Mouse (Mus musculus) intestine, embryonic 14.5 days (tissue): ENCODE results near the gene Crim1. TPM values are rescaled to one million over a fixed set of nuclear protein-coding genes. Genes with fewer than 3 reads are reported as not detected.

Experiments
- ATAC-seq: fragments of 200-750 bp; cut with Nextera tagmentation; replicated peaks from 2 replicates; pipeline ENCODE4 v1.8.0; 2017; ENCODE audit warnings: low read depth, moderate number of reproducible peaks, moderate TSS enrichment, moderate library complexity; ENCODE audit not compliant: low FRiP score, low TSS enrichment
- DNase-seq: peaks from one replicate; pipeline ENCODE4 v3.0.0-alpha.2; 2018; ENCODE audit warnings: low spot score
- H3K27ac ChIP-seq: fragments of 300-500 bp; sonication (generic); 2 replicates; pipeline ENCODE4 v1.5.1; 2014; ENCODE audit warnings: low read depth, mild to moderate bottlenecking, control low read depth
- H3K27me3 ChIP-seq: fragments of 300-500 bp; sonication (generic); replicated peaks from 2 replicates; pipeline ENCODE4 v1.6.1; 2014; ENCODE audit warnings: low read length, control low read depth; ENCODE audit not compliant: control insufficient read depth, insufficient read depth
- H3K36me3 ChIP-seq: fragments of 300-500 bp; sonication (generic); 2 replicates; pipeline ENCODE4 v1.6.1; 2014; ENCODE audit warnings: low read length, control low read depth; ENCODE audit not compliant: control insufficient read depth, insufficient read depth
- H3K4me1 ChIP-seq: fragments of 300-500 bp; sonication (generic); replicated peaks from 2 replicates; pipeline ENCODE4 v1.6.1; 2014; ENCODE audit warnings: low read length, control low read depth, mixed read lengths; ENCODE audit not compliant: control insufficient read depth, insufficient read depth
- H3K4me2 ChIP-seq: fragments of 300-500 bp; sonication (generic); 2 replicates; pipeline ENCODE4 v1.6.1; 2014; ENCODE audit warnings: low read length
- H3K4me3 ChIP-seq: fragments of 300-500 bp; sonication (generic); 2 replicates; pipeline ENCODE4 v1.5.1; 2014; ENCODE audit warnings: low read depth, low read length, control low read depth, mixed read lengths
- H3K9ac ChIP-seq: fragments of 300-500 bp; sonication (generic); 2 replicates; pipeline ENCODE4 v1.6.1; 2014; ENCODE audit warnings: mild to moderate bottlenecking, low read length
- H3K9me3 ChIP-seq: fragments of 300-500 bp; sonication (generic); 2 replicates; pipeline ENCODE4 v1.6.1; 2016; ENCODE audit warnings: low read length, control low read depth; ENCODE audit not compliant: control insufficient read depth
- WGBS: fragments of 180-500 bp; shearing (Covaris S2); extraction: QIAGEN DNeasy Blood & Tissue Kit; methylation state at CpG from one replicate; pipeline ENCODE4 v1.1.7; 2014; 5-methylcytosine and 5-hydroxymethylcytosine counted together
- polyA plus RNA-seq: library from polyadenylated mRNA; unstranded; fragments of >200 nt; fragmentation: Nextera tagmentation; extraction: Ambion mirVana; gene quantifications from 2 replicates; pipeline ENCODE4 v1.2.1, GENCODE M21; 2014

The Crim1 gene
- polyA plus RNA-seq, 1 experiment from 2014 or later: 6.1 TPM

DNA sequence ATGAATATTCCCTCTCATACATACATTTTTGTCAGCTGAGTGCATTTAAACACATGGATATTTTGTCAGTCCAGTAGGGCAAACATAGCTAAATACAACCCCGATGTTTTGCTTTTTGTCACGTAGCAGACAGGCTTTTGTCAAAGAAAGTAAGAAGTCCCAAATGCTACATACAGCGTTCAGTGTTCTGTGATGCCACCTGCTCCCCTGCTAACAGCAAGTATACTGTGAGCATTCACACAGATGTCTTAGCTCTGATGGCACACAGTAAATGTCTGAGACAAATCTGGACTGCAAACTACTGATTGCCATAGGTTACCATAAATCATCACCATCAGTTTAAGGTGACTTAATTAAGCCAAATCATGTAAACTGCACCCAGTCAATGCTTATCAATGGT lies 143.6 kb downstream of the Crim1 start:
- H3K36me3 ChIP-seq: peaks cover 20% of the 10 kb centered on the region
- no peaks in the 10 kb centered on the region for H3K4me1 ChIP-seq
- no peak overlapping the region for H3K4me2 ChIP-seq
- H3K9me3 ChIP-seq: no peaks in the 10 kb centered on the region
- H3K9ac ChIP-seq: no peak overlapping the region
- WGBS: 90% methylated on average over 3 of the region's 3 CpGs
- H3K27ac ChIP-seq: no peak overlapping the region
- DNase-seq (no peak), ATAC-seq (no peak)
- H3K27me3 ChIP-seq: no peaks in the 10 kb centered on the region
- H3K4me3 ChIP-seq: no peak overlapping the region

- H3K4me2 ChIP-seq: no peak overlapping the region
- peaks cover 28% of the 10 kb centered on the region for H3K36me3 ChIP-seq
- H3K9ac ChIP-seq: no peak overlapping the region
- ATAC-seq (no peak), DNase-seq (no peak)
- H3K9me3 ChIP-seq: no peaks in the 10 kb centered on the region
- H3K27ac ChIP-seq: no peak overlapping the region
- H3K4me3 ChIP-seq: no peak overlapping the region
- WGBS: 89% methylated on average over 17 of the region's 17 CpGs
- no peaks in the 10 kb centered on the region for H3K27me3 ChIP-seq
- H3K4me1 ChIP-seq: no peaks in the 10 kb centered on the region
These were observed 147.2 kb downstream of the Crim1 start for GRCm38 (mm10) chr17:78347111-78347801.

DNA sequence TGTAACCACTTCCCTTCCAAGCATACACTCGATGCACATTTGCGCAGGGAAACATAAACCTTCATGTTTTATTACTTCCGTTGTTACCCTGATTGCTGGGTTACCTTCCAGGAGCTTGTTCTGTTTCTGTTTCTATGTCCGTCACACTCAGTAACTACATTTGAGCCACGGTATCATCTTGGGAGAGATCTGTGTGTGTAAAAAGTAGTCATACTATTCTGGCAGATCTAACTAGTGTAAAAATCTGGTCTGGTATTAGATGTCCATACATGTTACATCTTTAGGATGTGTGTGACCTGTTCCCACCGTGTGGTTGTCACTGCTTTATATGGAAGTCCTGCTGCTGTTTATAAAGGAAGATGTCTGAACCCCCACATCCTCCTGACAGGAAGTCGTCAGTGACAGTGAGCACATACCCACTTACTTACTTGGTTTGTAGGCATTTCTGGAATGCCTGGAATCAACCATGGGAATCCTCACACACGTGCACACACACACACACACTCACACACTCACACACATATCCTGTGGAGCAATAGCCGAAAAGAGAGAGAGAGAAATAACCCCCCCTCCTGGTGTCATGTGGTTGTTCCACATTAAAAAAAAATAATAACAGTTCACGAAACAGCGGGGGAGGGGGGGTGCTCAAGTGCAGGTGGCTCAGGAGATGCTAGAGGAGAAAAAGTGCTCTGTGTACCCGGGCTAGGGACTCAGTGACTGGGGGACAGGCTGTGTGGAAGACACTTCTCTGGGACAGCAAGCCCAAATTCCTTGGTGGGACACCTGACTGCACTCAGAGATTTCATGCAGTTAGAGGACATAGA lies 151.8 kb downstream of the Crim1 start:
- Histone ChIP-seq H3K9me3 (no peaks in the 10 kb centered on the region), H3K36me3 (peaks cover 31% of the 10 kb centered on the region), H3K27ac (no peak overlapping the region), H3K4me1 (no peaks in the 10 kb centered on the region), H3K4me3 (no peak overlapping the region), H3K27me3 (no peaks in the 10 kb centered on the region), H3K9ac (no peak overlapping the region), H3K4me2 (no peak overlapping the region)
- DNase-seq (no peak), ATAC-seq (0 out of 2 replicates have a peak, but pooled peaks have one; percentile 43)
- WGBS: 47% methylated on average over 12 of the region's 12 CpGs

DNA sequence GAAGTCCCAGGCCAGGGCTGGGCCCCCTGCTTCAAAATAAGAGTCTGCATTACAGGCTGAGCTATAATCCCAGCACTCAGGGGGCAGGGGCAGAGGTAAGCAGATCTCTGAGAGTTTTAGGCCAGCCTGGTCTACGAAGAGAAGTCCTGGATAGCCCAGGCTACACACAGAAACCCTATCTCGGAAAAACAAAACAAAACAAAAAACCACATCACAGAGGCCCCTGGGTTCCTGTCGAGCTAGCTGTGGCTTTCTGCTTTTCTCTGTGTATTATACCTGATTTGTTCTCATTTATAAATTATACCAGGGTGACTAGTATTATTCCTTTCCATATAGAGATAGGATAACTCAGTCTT lies 152.4 kb downstream of the Crim1 start:
- DNase-seq (no peak), ATAC-seq (no peak)
- no peak overlapping the region for H3K4me3 ChIP-seq
- H3K27ac ChIP-seq: no peak overlapping the region
- no peaks in the 10 kb centered on the region for H3K9me3 ChIP-seq
- H3K27me3 ChIP-seq: no peaks in the 10 kb centered on the region
- peaks cover 26% of the 10 kb centered on the region for H3K36me3 ChIP-seq
- no peak overlapping the region for H3K9ac ChIP-seq
- 91% methylated on average over 3 of the region's 3 CpGs for WGBS
- no peak overlapping the region for H3K4me2 ChIP-seq
- H3K4me1 ChIP-seq: no peaks in the 10 kb centered on the region

GRCm38 (mm10) chr17:78354411-78354810 lies 154.4 kb downstream of the Crim1 start:
- no peak overlapping the region for H3K4me3 ChIP-seq
- no peak overlapping the region for H3K4me2 ChIP-seq
- no peaks in the 10 kb centered on the region for H3K9me3 ChIP-seq
- ATAC-seq (no peak), DNase-seq (no peak)
- H3K27ac ChIP-seq: no peak overlapping the region
- H3K4me1 ChIP-seq: no peaks in the 10 kb centered on the region
- WGBS: 85% methylated on average over 2 of the region's 2 CpGs
- no peaks in the 10 kb centered on the region for H3K27me3 ChIP-seq
- no peak overlapping the region for H3K9ac ChIP-seq
- H3K36me3 ChIP-seq: peaks cover 23% of the 10 kb centered on the region

DNA sequence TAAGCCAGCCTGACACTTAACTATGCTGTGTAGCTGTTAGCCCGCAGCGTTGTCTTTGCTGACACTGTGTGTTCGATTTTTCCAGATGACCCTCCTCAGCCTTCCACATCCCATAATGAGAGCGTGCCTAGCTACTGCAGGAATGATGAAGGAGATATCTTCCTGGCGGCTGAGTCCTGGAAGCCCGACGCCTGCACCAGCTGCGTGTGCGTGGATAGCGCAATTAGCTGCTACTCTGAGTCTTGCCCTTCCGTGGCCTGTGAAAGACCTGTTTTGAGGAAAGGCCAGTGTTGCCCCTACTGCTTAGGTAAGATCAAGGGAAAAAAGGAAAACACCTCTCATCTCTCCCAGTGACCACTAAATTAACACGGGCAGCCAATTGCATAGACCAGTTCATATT lies 154.8 kb downstream of the Crim1 start:
- peaks cover 23% of the 10 kb centered on the region for H3K36me3 ChIP-seq
- WGBS: 75% methylated on average over 12 of the region's 12 CpGs
- no peaks in the 10 kb centered on the region for H3K9me3 ChIP-seq
- ATAC-seq (no peak), DNase-seq (no peak)
- H3K9ac ChIP-seq: no peak overlapping the region
- H3K27me3 ChIP-seq: no peaks in the 10 kb centered on the region
- no peaks in the 10 kb centered on the region for H3K4me1 ChIP-seq
- H3K4me2 ChIP-seq: no peak overlapping the region
- H3K4me3 ChIP-seq: no peak overlapping the region
- H3K27ac ChIP-seq: no peak overlapping the region

DNA sequence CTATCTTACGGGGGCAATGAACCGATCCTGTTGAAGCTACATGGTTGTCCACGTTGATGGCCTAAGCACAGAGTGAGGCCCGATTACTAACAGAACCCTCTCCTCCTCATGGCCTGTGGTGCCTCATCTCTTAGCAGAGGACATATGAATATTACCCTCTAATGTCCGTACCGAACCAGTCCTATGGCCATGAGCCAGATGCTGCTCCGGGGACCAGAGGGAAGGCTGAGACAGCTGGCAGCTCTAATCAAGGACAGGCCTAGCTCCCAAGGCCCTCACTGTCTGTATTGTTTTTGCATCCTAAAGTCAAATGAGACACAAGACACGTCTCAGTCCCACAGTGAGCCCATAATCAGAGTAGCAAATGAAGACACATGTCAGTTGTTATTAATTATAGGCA lies 155.6 kb downstream of the Crim1 start:
- Histone ChIP-seq H3K4me2 (no peak overlapping the region), H3K36me3 (peaks cover 23% of the 10 kb centered on the region), H3K27ac (no peak overlapping the region), H3K27me3 (no peaks in the 10 kb centered on the region), H3K9me3 (no peaks in the 10 kb centered on the region), H3K4me1 (no peaks in the 10 kb centered on the region), H3K9ac (no peak overlapping the region), H3K4me3 (no peak overlapping the region)
- 92% methylated on average over 8 of the region's 8 CpGs for WGBS
- DNase-seq: no peak
- ATAC-seq: no peak

- no peaks in the 10 kb centered on the region for H3K27me3 ChIP-seq
- no peak overlapping the region for H3K9ac ChIP-seq
- H3K4me3 ChIP-seq: no peak overlapping the region
- H3K9me3 ChIP-seq: no peaks in the 10 kb centered on the region
- H3K27ac ChIP-seq: no peak overlapping the region
- no peak overlapping the region for H3K4me2 ChIP-seq
- no peaks in the 10 kb centered on the region for H3K4me1 ChIP-seq
- 86% methylated on average over 4 of the region's 4 CpGs for WGBS
- no peak for ATAC-seq
- DNase-seq: no peak
- peaks cover 15% of the 10 kb centered on the region for H3K36me3 ChIP-seq
These were observed 157.7 kb downstream of the Crim1 start for GRCm38 (mm10) chr17:78357753-78358152.
